Mouse (Mus musculus): ENCODE results near the gene Shmt1.
"Not testable (repeated sequence)": the region's sequence is repeated elsewhere in the genome, so short reads cannot be mapped to it uniquely, and the experiment has no call there.

Gene Shmt1

DNA sequence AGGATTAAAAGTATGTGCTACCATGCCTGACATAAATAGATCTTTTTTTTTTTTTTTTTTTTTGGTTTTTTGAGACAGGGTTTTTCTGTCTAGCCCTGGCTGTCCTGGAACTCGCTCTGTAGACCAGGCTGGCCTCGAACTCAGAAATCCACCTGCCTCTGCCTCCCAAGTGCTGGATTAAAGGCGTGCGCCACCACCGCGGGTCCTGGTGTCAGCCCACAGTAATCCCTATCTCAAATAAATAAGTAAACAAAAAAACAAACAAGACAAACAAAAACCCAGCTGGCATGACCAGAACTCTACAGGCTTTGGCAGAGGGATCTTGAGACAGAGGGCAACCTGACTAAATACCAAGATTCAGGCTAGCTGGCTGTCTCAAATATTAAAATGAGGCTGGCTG lies at the start of gene Shmt1:
Gene Shmt1 (minus strand): TSS at position 101 of the 400 bp plus-strand sequence.
- not testable (repeated sequence) for DNase-seq (ENCODE audit: low spot score)

DNA sequence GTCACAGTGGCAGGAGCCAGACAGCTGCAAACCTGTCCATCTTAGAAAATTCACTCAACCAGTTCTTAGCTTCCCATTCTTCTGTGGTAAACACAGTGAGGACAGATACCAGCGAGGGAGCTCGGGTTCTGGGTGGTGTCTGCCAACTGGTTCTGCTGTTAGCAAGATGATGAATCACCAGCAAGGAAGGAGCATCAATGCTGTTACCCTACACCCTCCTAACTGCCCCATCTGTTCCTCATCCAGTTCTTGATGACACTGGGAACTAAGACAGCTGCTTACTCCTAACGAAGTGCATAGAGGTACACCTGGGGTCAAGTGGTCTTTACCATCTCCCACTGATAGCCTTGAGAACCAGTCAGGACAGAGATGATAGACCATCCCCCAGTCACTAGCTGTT lies 45.1 kb upstream of the Shmt1 start:
- no peak for DNase-seq (ENCODE audit: low spot score)

DNA sequence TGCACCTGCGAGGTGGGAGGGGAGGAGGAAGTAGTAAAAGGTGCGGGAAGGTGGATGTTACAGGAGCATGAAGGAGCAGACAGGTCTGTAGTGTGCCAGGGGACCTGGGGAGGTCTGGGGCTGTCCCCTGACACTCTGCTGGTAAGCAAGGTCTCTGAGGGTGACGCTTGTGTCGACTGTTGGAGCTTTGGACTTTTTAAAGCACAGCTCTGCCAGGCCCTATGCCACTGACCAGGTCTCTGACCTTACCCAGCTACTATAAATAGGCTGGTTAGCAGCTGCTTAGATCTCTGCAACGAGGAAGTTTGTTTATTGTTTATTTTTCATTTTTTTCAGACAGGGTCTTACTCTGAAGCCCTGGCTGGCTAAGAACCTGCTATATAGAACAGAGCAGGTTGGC lies 33.9 kb upstream of the Shmt1 start:
- DNase-seq (ENCODE audit: low spot score), result no peak

DNA sequence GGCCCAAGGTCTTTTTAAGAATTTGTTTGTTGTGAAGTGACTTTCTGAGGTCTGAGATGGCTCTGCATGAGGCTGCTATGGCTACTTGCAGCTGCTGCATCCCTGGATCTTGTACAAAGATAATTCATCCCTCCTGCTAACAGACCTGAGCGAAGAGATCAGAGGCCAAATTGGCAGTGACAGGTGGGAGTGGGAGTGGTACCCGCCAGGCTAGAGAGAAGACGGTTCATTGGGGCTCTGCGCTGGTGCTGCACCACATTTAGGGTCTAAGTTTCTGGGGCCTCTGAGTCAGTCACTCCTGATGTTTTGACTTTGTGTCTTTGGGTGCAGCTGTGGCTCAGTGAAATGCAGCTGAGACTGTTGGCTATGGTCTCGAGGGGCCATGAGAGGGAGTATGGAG lies 31.9 kb upstream of the Shmt1 start:
- DNase-seq (ENCODE audit: low spot score), result no peak

DNA sequence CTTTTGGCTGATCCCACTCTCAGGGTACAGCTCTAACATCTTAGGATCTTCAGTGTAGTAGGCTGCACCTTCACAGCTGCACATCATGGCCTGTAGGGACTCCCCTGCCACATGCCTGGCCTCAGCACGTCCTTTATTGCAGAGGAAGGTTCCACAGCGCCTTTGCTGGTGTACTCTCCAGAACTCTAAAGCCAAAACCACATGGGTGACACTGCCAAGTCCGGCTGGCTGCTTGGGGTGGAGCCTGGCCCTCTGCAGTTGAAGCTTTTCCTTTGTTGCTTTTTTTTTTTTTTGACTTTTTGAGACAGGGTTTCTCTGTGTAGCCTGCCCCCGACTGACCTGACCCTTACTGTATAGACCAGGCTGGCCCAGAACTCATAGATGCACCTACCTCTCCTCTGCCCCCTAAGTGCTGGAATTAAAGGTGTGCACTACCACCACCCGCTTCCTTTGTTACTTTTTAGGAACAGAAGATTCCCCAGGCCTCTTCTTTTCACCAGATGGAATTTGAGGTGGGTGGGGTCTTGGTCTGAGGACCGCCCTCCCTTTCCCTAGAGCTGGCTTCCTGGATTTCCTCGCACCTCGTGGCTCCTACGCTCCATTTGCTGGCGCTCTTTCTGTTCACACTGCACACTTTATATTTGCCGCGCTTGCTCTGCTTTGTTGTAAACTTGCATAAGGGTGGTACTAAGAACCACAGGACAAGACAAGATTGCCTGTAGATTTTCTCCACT lies 30.1 kb upstream of the Shmt1 start:
- no peak for DNase-seq (ENCODE audit: low spot score)

DNA sequence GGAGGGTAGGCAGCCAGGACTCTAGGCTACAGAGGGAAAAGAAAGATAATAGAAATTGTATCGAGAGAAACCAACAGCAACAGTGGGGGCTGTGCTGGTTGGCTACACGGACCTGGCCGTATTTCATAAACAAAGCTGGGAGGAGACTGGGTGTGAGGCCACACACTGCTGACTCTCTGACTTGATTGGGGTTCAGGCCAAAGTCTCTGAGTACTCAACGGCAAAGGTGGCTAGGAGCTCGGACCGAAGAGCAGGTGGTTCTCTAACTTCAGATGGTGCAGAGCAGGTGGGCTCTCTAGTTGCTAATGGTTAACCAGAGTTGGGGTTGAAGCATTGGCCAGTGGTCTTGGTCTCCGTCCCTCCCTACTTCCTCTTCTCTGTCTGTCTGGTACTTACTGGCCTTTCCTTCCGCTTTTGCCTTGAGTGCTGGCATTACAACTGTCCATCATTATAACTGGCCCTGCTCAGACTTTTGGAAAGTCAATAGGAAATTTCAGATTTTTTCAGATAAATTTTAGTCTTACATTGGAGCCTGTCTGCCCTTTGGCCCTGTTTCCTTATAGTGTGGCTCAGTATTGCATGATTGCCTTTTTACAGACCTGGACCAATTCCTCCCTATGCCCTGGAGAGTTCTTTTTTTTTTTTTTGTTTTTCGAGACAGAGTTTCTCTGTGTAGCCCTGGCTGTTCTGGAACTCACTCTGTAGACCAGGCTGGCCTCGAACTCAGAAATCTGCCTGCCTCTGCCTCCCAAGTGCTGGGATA lies 26.3 kb upstream of the Shmt1 start:
- DNase-seq (ENCODE audit: low spot score), result no peak

DNA sequence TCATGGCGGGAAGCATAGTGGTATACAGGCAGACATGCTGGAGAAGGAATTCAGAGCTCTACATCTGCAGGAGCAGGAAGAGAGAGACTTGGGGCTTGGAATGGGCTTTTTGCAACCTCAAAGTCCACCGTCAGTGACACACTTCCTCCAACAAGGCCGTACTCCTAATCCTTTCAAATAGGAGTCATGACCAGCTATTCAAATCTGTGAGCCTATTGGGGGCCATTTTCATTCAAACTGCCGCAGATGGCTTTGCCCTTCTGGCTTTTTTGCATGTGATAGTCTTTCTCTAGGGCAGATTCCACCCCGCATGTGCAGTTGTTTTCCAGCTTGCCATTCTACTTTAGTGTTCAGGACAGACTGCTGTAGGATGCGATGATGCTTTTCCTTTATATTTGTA lies 25.4 kb upstream of the Shmt1 start:
- no peak for DNase-seq (ENCODE audit: low spot score)

DNA sequence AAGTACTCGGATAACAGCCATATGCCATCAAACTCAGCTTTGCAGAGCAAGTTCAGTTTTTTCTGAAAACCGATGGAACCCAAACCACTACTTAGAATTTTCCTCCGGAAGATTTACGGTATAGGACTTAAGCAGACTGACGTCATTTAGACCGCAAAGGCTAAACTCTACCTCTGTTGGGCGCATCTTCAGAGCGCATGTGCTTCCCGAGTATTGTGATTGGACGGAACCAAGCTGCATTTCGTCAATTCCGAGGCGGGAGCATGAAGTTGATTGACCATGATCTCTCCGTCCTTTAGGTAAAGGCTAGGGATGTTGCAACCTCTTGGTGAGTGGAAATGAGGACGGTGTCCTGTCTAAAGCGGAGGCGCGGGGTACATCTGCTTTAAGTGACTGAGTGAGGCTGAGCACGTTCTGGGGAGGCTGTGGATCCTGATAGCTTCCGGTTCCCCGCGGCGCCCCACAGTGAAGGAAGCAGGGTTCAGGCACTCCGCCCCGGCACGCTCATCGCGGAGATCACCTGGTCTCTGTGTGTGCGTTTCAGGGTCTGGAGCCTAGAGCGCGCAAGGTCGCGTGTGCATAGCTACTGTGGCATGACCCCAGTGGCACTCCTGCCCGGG lies 19.0 kb upstream of the Shmt1 start, which contains the start of gene Dhrs7b:
Gene Dhrs7b (plus strand): TSS at position 199 of the 620 bp plus-strand sequence.
- DNase-seq (ENCODE audit: low spot score), result peak; percentile 77

DNA sequence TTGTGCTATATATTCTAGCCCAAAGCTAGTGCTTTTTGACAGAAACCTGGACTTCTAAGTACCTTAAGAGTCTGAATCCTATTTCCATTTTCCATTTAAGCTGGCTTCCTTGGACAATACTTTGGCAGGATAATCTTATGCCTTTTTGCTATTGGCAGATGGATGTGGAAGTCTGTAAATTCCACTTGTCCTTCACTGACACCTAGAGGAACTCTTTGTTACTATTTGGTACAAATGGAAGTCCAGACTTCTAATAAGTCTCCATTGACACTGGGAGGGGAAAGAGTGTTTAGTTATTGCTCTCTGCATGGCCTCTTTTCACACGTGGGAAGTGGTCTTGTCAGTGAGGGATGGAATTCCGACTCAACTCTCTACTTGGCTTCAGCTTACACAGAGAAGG lies 17.4 kb upstream of the Shmt1 start:
- DNase-seq (ENCODE audit: low spot score), result no peak

DNA sequence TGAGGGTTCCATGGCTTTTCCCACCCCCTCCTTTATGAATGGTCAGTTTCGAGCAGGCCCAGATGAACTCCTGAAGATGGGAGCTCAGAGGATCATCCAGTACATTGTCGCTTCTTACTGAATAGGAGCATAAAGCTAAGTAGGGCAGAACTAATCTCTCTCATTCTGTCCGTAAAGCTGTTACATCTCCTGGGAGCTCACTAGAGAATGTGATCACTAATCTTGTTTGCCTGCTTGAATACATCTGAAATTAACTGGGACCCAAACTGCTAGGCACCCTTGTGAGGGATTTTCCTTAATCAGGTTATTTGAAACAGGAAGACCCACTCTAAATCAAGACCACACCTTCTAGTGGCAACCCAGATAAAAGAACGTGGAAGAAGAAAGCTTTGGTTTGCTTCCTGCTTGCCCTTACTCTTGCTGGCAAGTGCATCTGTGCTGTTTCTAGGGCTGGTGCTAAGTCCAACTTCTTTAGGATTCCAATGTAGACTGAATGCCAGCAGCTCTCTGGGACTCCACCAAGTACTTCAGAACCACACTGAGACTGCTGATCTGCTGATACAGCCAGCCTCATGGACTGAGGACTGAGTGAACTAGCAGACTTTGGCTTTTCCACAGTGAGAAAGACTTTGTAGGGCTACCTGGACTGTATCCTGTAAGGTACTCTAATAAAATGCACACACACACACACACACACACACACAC lies 15.9 kb upstream of the Shmt1 start:
- DNase-seq (ENCODE audit: low spot score), result no peak

DNA sequence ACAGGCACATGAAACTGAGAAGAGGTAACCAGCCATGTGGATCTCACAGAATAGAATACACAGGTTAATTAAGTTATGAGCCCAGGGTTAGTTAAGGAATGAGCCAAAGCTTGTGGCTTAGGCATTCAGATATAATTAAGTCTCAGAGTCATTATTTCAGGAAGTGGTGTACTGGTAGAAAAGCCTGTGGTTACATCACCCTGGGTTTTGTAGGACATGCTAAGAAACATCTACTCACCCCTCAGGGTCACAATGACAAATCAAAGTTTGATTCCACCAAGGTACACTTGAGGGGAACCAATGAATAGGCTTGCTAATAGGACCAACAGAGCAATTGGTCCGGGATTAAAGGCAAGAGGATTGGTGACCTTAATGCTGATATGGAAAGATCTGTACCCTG lies 15.2 kb upstream of the Shmt1 start:
- no peak for DNase-seq (ENCODE audit: low spot score)

DNA sequence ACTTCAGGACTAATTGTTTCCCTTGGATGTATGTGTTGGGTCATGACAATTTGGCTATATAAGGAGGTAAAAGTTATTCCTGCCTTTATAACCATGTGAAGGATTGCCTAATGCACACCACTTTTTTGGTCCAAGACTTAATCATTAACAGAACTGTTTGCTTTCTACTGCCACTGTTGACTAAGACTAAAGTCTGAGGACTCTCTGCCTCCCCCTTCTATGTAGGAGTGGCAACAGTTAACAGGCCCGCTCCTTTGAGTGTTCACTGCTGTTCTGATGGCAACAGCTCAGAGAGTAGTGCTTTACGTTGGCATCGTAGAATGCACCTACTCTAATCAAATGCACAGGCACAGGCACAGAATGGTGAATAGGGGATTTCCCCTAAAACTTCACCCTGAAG lies 13.7 kb upstream of the Shmt1 start:
- no peak for DNase-seq (ENCODE audit: low spot score)

DNA sequence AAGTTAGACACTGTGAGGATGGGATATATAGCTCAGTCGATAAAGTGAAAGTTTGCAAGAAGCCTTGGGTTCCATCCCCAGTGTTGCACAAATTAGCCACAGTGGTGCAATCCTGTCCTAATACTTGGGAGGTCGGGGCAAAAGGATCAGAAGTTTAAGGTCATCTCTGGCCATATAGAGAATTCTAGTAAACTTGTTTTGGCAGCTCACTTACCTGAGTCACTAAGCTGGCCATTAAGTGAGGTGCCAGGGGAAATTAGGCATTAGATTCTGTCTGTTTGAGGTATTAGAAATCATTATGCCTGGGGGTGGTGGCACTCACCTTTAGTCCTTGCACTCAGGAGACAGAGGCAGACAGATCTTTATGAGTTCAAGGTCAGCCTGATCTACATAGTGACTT lies 12.3 kb upstream of the Shmt1 start:
- no peak for DNase-seq (ENCODE audit: low spot score)

DNA sequence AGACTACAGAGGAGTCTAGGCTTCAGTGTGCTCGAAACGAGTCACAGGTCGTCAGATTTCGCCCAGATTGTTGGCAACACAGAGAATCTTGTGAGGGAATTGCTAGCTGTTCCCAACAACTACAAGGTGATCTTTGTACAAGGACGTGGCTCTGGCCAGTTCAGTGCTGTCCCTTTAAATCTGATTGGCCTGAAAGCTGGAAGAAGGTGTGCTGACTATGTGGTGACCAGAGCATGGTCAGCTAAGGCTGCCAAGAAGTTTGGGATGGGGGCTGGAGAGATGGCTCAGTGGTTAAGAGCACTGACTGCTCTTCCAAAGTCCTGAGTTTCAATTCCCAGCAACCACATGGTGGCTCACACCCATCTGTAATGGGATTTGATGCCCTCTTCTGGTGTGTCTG lies 4.9 kb upstream of the Shmt1 start:
- no peak for DNase-seq (ENCODE audit: low spot score)

DNA sequence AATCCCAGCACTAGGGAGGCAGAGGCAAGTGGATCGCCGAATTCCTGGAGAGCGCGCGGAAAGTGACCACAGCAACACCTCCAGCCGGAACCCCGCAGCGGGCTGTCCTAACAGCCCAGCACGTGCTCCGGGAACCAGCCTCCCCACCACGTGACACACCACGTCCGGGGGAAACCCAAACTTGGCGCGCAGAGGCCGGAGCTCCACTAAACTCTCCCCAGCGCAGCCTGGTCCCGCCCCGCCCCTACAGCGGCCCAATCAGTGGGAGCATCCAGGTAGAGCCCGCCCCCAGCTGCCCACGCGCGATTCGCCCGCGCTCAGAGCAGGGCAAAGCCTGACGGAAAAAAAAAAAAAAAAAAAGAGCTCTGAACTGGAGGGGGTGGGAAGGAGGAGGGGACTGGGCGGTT lies 461 bp downstream of the Shmt1 start:
- peak; percentile 98 for DNase-seq (ENCODE audit: low spot score)

DNA sequence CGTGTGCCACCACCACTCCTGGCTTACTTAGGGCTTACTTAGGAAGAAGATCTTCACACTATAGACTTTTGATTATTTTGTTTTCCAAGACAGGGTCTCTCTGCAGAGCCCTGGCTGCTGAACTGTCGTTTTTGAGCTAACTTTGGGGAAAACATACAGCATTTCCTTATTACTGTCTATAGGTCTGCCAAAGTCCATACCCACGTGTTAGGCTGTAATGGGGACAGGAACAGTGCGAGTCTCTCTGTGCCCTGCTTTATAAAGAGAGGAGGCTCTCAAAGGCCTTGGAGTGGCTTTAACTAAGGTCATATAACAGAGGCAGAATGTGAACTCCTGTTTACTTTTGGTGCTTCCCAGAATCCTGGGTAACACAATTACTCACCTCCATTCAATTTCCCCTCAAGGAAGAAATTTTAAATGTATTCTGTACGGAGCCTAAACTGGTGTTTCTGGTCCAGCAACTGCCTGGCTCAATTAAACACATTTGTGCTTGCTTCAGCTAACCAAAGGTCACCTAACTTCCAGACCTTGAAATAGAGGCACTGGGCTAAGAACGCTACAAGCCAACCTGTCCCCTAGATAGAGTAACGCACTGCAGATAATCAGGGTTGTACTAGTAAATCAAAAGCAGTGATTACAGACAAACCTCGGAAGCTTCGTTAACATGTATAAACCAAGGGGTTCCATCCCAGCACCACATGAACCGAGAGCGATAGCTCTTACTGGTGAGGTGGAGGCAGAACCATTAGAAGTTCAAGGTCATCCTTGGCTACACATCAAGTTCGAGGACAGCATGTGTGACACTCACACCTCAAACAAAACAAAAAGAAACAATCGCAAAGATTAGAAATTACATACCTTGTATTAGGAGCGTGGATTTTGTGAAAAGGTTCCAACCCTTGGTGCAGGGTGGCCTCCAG lies 1.2 kb downstream of the Shmt1 start:
- DNase-seq (ENCODE audit: low spot score), result no peak

DNA sequence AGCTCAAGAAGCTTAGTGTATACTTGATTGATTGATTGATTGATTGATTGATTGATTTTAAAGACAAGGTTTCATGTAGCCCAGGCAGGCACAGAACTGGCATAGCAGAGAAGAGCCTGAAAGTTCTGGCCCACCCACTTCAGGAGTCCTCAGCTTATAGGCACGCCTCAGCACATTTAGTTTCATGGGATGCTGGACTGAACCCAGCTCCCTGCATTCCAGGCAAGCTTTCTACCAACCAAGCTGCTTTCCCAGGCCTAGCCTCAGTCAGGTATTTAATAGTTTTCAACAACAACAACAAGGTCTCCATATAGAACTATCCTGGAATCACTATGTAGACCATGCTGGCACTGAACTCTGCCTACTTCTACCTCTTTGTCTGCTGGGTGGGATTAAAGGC lies 2.0 kb downstream of the Shmt1 start:
- DNase-seq (ENCODE audit: low spot score), result no peak

DNA sequence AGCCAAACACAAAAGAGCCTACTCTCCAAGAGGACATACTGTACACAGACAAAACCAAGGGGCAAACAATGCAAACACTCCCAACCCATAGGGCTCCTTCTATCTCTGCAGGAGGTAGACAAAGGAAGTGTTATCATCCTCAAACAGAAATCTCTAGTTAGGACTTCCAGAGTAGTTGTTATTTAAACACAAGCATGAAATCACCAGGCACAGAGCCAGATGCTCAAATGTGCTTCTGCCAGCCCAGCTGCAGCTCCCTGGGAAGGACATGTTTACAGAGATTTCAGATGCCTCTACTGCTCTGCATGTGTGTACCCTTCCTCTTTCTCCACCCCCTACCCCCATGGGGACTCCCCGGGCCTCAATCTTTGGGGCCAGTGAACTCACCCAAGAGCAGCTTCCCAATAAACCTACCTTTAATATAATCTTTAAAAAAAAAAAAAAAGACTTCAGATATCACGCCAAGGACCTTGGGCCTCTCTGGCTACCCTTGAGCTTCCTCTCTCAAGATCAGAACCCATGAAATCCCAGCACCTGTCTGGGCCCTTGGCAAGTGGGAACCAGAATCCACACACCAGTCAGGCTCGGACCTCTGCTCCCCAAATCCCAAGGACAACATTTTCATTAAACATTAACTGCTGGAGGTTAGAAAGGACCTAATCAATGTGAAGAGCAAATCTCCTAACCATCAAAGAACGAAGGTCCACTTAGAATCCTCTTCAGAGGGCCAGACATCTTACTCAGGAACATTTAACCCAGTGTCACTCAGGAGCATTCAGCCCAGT lies 3.0 kb downstream of the Shmt1 start:
- no peak for DNase-seq (ENCODE audit: low spot score)

DNA sequence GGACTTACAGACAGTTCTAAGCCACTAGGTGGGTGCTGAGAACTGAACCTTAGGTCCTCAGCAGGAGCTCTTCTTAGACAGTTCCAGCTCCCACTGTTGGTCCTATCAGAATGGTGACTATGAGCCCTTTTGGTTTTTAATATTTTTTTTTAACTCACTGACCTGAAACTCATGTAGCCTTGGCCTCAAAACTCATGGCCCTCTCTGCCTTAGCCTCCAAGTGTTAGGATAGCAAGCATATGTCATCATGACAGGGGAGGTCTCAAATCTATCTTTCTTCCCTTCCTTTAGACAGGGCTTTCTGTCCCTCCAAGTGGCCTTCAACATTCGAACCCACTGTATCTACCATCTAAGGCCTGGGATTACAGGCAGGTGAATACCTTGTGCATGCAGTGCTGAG lies 10.6 kb downstream of the Shmt1 start:
- DNase-seq (ENCODE audit: low spot score), result no peak

DNA sequence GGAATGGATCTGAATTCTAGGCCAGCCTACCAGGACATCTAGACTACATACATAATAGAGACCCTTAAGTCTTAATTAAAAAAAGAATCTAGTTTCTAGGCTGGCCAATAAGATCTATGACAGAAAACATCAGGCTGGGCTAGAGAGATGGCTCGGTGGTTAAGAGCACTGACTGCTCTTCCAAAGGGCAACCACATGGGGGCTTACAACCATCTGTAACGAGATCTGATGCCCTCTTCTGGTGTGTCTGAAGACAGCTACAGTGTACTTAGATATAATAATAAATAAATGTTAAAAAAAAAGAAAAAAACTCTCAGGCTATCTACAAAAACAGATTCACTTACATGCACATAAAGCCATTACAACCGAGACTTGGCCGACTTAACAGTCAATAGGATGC lies 11.5 kb downstream of the Shmt1 start:
- no peak for DNase-seq (ENCODE audit: low spot score)

DNA sequence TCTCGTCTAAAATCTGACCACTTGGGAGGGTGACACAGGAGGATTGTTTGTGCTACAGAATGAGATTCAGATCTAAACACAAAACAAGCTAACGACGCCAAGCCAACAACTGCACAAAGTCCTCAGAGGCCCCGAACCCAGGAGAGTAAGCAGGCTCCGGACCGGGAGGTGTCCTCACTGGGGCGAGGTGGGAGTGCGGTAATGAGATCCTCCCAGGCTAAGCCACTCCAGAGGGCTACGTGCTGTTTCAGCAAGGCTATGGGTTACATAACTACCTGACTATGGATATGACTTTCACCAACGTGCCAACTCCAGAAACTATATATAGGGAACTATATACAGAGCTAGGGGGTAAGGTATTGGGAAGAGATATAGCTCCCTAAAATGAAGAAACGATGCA lies 15.2 kb downstream of the Shmt1 start:
- DNase-seq (ENCODE audit: low spot score), result no peak

All from testis, postnatal 10 days (tissue).